Mouse (Mus musculus) testis, adult 2 months (tissue): Measurements from ENCODE around the gene Pcbd2. TPM values are rescaled to one million over a fixed set of nuclear protein-coding genes. Genes with fewer than 3 reads are reported as not detected.

Source experiments
- H3K27ac ChIP-seq: fragments of 200-500 bp; 2 replicates; pipeline ENCODE4 v1.5.1; 2012; ENCODE audit warnings: low read depth, low read length; ENCODE audit not compliant: control insufficient read depth, insufficient read depth
- H3K27me3 ChIP-seq: fragments of 200-500 bp; 2 replicates; pipeline ENCODE4 v1.6.1; 2012; ENCODE audit warnings: mild to moderate bottlenecking, low read length, moderate library complexity; ENCODE audit not compliant: control insufficient read depth, insufficient read depth
- H3K36me3 ChIP-seq: fragments of 200-500 bp; 2 replicates; pipeline ENCODE4 v1.6.1; 2012; ENCODE audit warnings: mild to moderate bottlenecking, low read length; ENCODE audit not compliant: control insufficient read depth, insufficient read depth
- H3K4me1 ChIP-seq: fragments of 200-500 bp; 2 replicates; pipeline ENCODE4 v1.6.1; 2012; ENCODE audit warnings: low read length; ENCODE audit not compliant: control insufficient read depth, insufficient read depth
- H3K4me3 ChIP-seq: fragments of 200-500 bp; 2 replicates; pipeline ENCODE4 v1.5.1; 2012; ENCODE audit warnings: low read depth, mild to moderate bottlenecking, low read length, moderate library complexity, mixed read lengths; ENCODE audit not compliant: control insufficient read depth
- CTCF ChIP-seq: fragments of 200-500 bp; IDR thresholded peaks from 2 replicates; pipeline ENCODE4 v1.5.1; 2012; ENCODE audit warnings: low read depth, mild to moderate bottlenecking, inconsistent platforms, low read length, moderate library complexity; ENCODE audit not compliant: control insufficient read depth, insufficient read depth, insufficient replicate concordance
- POLR2A ChIP-seq: fragments of 200-500 bp; IDR thresholded peaks from 2 replicates; pipeline ENCODE4 v1.6.1; 2012; ENCODE audit warnings: low read depth, mild to moderate bottlenecking, inconsistent platforms, low read length, moderate library complexity; ENCODE audit not compliant: control insufficient read depth
- polyA plus RNA-seq: library from polyadenylated mRNA; depleted of rRNA; stranded (reverse); fragments of >200 nt; gene quantifications from 2 replicates; pipeline ENCODE4 v1.2.3, GENCODE M21; 2012; rRNA removed

The Pcbd2 gene
- polyA plus RNA-seq, 1 experiment, result 4.8 TPM

GRCm38 (mm10) chr13:55826008-55826671 is 99.0 kb downstream of the Pcbd2 start:
- H3K4me1 ChIP-seq, result peaks cover 24% of the 10 kb centered on the region
- H3K4me3 ChIP-seq, result no peak overlapping the region
- H3K27ac ChIP-seq, result no peak overlapping the region
- H3K36me3 ChIP-seq, result no peaks in the 10 kb centered on the region
- peaks cover 2% of the 10 kb centered on the region for H3K27me3 ChIP-seq
- TF ChIP-seq POLR2A, result no peak
- no peak for TF ChIP-seq CTCF

Other genes with a start within 250 kb of the Pcbd2 start
- gene Dbn1, start 239.3 kb upstream of the Pcbd2 start, polyA plus RNA-seq, result 89.3 and 101 TPM in 2 replicates
- 7.6 and 14.5 TPM in 2 replicates for gene Pdlim7, start 213.7 kb upstream of the Pcbd2 start, polyA plus RNA-seq
- 2.3 TPM in 2 replicates for gene Dok3, start 198.1 kb upstream of the Pcbd2 start, polyA plus RNA-seq
- gene Ddx41, start 190.7 kb upstream of the Pcbd2 start, polyA plus RNA-seq, result 52.0 and 58.5 TPM in 2 replicates
- 28.5 and 28.8 TPM in 2 replicates for gene Fam193b, start 156.2 kb upstream of the Pcbd2 start, polyA plus RNA-seq
- gene Tmed9, start 153.6 kb upstream of the Pcbd2 start, polyA plus RNA-seq, result 35.4 and 36.5 TPM in 2 replicates
- gene B4galt7, start 127.5 kb upstream of the Pcbd2 start, polyA plus RNA-seq, result 13.0 and 15.6 TPM in 2 replicates
- gene Caml, start 104.4 kb upstream of the Pcbd2 start, polyA plus RNA-seq, result 24.8 and 26.8 TPM in 2 replicates
- gene Ddx46, start 92.3 kb upstream of the Pcbd2 start, polyA plus RNA-seq, result 25.3 and 27.7 TPM in 2 replicates
- 6.1 and 7.6 TPM in 2 replicates for gene B230219D22Rik, start 34.2 kb upstream of the Pcbd2 start, polyA plus RNA-seq
- 7.8 and 8.1 TPM in 2 replicates for gene Txndc15, start 12.7 kb upstream of the Pcbd2 start, polyA plus RNA-seq
- gene Catsper3, start 57.2 kb downstream of the Pcbd2 start, polyA plus RNA-seq, result 85.0 and 111 TPM in 2 replicates
- gene Pitx1, start 108.8 kb downstream of the Pcbd2 start, polyA plus RNA-seq, result 0.04 and 0.05 TPM in 2 replicates